Mouse (Mus musculus): ENCODE data around the gene Senp3.

- TF ChIP-seq CTCF (IDR thresholded peaks at IDR 0.05; ENCODE audit: borderline replicate concordance, insufficient read depth, low read length) (no peak), POLR2A (IDR thresholded peaks at IDR 0.05; ENCODE audit: low read depth, low read length) (no peak)
Measured at GRCm38 (mm10) chr11:69633128-69633866, 48.6 kb downstream of the Senp3 start.
